Mouse (Mus musculus): ENCODE results near the gene Slc25a25. TPM values are rescaled to one million over a fixed set of nuclear protein-coding genes. Genes with fewer than 3 reads are reported as not detected.

Slc25a25 gene
- polyA plus RNA-seq, 2 experiments = 12.7 to 17.4 TPM

DNA sequence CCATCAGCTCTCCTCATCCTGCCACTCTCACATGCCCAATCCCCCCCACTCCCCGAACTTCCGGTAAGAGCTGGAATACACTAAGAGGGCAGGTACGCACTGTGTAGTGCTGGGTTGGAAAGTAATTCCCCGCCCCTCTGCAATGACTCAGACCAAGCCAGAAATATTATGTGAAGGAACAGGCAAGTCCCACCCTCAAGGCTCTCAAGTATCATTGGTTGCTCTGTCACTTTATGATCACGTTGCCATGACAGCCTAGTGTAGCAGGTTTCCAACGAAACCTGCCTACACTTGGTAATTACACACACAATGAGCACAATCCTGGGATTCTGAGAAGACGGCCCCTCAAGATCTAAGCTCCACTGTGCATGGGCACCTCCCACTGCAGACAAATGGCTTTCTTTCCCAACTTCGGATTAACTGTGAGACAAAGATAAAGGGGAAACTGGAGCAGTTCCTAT lies 23.0 kb downstream of the Slc25a25 start:
- no peaks in the 10 kb centered on the region for H3K36me3 ChIP-seq (ENCODE audit: control insufficient read depth, insufficient read depth, low read length)
- H3K4me1 ChIP-seq (ENCODE audit: control insufficient read depth, insufficient read depth, low read length) = peaks cover 49% of the 10 kb centered on the region
- H3K27ac ChIP-seq (replicated peaks; ENCODE audit: low read depth, low read length) = peak overlapping the region; percentile 58
- no peaks in the 10 kb centered on the region for H3K9me3 ChIP-seq (ENCODE audit: control insufficient read depth, low read length)
- no peaks in the 10 kb centered on the region for H3K27me3 ChIP-seq (ENCODE audit: control insufficient read depth, insufficient read depth, low read length)
- ATAC-seq (ENCODE audit: low FRiP score, low read depth) (peak; percentile 69), DNase-seq (ENCODE audit: low spot score) (peak; percentile 84)
- H3K9ac ChIP-seq (ENCODE audit: low read depth, low read length, severe bottlenecking) = no peak overlapping the region
- no peak overlapping the region for H3K4me3 ChIP-seq (replicated peaks; ENCODE audit: low read length)
- peak overlapping the region; percentile 25 for H3K4me2 ChIP-seq (replicated peaks; ENCODE audit: low read depth, low read length, severe bottlenecking)
- no peak for TF ChIP-seq POLR2A (IDR thresholded peaks at IDR 0.05; ENCODE audit: borderline replicate concordance, extremely low read depth, insufficient read depth, insufficient read length)
- WGBS = 29% methylated on average over 8 of the region's 8 CpGs

- ATAC-seq (ENCODE audit: low FRiP score, low read depth) = no peak
- Histone ChIP-seq H3K27ac (replicated peaks; ENCODE audit: low read depth, low read length) (no peak overlapping the region), H3K9ac (ENCODE audit: low read depth, low read length, severe bottlenecking) (no peak overlapping the region)
Observed at GRCm38 (mm10) chr2:32427720-32428119, 23.5 kb downstream of the Slc25a25 start.

DNA sequence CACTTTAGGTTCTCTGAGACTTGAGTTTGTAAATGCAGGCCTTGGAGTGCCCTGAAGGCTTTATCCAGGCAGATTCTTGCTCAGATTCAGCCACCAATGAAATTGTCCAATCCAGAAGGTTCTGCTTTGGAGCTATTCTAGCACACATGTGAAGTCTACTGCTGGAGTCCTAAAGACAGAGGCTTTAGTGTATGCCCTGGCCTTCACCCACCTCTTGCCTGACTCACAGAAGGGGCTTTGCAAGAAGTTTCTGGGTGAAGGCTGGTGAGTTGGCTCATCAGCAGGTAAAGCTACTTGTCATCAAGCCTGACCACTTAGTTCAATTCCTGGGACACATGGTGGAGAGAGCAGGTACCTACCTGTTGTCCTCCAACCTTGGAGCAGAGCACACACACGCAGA lies 25.1 kb downstream of the Slc25a25 start:
- DNase-seq (ENCODE audit: low spot score) (no peak), ATAC-seq (ENCODE audit: low FRiP score, low read depth) (no peak)
- peaks cover 54% of the 10 kb centered on the region for H3K4me1 ChIP-seq (ENCODE audit: control insufficient read depth, insufficient read depth, low read length)
- H3K36me3 ChIP-seq (ENCODE audit: control insufficient read depth, insufficient read depth, low read length) = peaks cover 4% of the 10 kb centered on the region
- no peak overlapping the region for H3K27ac ChIP-seq (replicated peaks; ENCODE audit: low read depth, low read length)
- WGBS = 81% methylated on average over 1 of the region's 1 CpGs
- TF ChIP-seq POLR2A (IDR thresholded peaks at IDR 0.05; ENCODE audit: borderline replicate concordance, extremely low read depth, insufficient read depth, insufficient read length) = no peak
- no peaks in the 10 kb centered on the region for H3K27me3 ChIP-seq (ENCODE audit: control insufficient read depth, insufficient read depth, low read length)
- no peak overlapping the region for H3K4me2 ChIP-seq (replicated peaks; ENCODE audit: low read depth, low read length, severe bottlenecking)
- no peaks in the 10 kb centered on the region for H3K9me3 ChIP-seq (ENCODE audit: control insufficient read depth, low read length)
- H3K9ac ChIP-seq (ENCODE audit: low read depth, low read length, severe bottlenecking) = no peak overlapping the region
- H3K4me3 ChIP-seq (replicated peaks; ENCODE audit: low read length) = no peak overlapping the region

More at GRCm38 (mm10) chr2:32427720-32428119, 23.5 kb downstream of the Slc25a25 start:
- Histone ChIP-seq H3K4me2 (replicated peaks; ENCODE audit: low read depth, low read length, severe bottlenecking) (0 out of 2 replicates have a peak overlapping the region, but pooled peaks have one; percentile 25), H3K36me3 (ENCODE audit: control insufficient read depth, insufficient read depth, low read length) (no peaks in the 10 kb centered on the region), H3K4me3 (replicated peaks; ENCODE audit: low read length) (no peak overlapping the region), H3K4me1 (ENCODE audit: control insufficient read depth, insufficient read depth, low read length) (peaks cover 54% of the 10 kb centered on the region), H3K9me3 (ENCODE audit: control insufficient read depth, low read length) (no peaks in the 10 kb centered on the region), H3K27me3 (ENCODE audit: control insufficient read depth, insufficient read depth, low read length) (no peaks in the 10 kb centered on the region)
- DNase-seq (ENCODE audit: low spot score) = no peak
- no peak for TF ChIP-seq POLR2A (IDR thresholded peaks at IDR 0.05; ENCODE audit: borderline replicate concordance, extremely low read depth, insufficient read depth, insufficient read length)
- 65% methylated on average over 5 of the region's 5 CpGs for WGBS

DNA sequence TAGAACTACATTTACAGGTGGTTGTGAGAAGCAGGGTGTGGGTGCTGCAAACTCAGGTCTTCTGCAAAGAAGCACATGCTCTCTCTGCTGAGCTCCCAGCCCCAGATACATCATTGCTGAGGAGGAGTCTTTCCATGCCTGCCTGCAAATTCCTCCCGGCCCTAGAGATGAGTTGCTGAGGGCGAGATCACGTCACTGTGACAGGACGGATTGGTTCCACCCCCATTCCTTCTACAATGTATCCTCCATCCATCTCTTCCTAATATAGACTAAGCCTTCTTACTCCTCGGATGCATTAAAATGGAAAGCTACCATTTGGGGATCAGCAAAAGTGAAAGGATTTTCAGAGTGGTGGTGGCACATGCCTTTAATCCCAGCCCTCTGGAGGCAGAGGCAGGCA lies 25.7 kb downstream of the Slc25a25 start:
- Histone ChIP-seq H3K36me3 (ENCODE audit: control insufficient read depth, insufficient read depth, low read length) (peaks cover 10% of the 10 kb centered on the region), H3K27me3 (ENCODE audit: control insufficient read depth, insufficient read depth, low read length) (no peaks in the 10 kb centered on the region), H3K4me2 (replicated peaks; ENCODE audit: low read depth, low read length, severe bottlenecking) (no peak overlapping the region), H3K9ac (ENCODE audit: low read depth, low read length, severe bottlenecking) (no peak overlapping the region), H3K4me3 (replicated peaks; ENCODE audit: low read length) (no peak overlapping the region), H3K9me3 (ENCODE audit: control insufficient read depth, low read length) (no peaks in the 10 kb centered on the region), H3K27ac (replicated peaks; ENCODE audit: low read depth, low read length) (no peak overlapping the region), H3K4me1 (ENCODE audit: control insufficient read depth, insufficient read depth, low read length) (peaks cover 53% of the 10 kb centered on the region)
- no peak for TF ChIP-seq POLR2A (IDR thresholded peaks at IDR 0.05; ENCODE audit: borderline replicate concordance, extremely low read depth, insufficient read depth, insufficient read length)
- DNase-seq (ENCODE audit: low spot score) (no peak), ATAC-seq (ENCODE audit: low FRiP score, low read depth) (no peak)
- WGBS = 73% methylated on average over 5 of the region's 5 CpGs

GRCm38 (mm10) chr2:32424796-32425195 lies 26.4 kb downstream of the Slc25a25 start:
- WGBS = 35% methylated on average over 3 of the region's 3 CpGs
- Histone ChIP-seq H3K4me1 (ENCODE audit: control insufficient read depth, insufficient read depth, low read length) (peaks cover 45% of the 10 kb centered on the region), H3K4me2 (replicated peaks; ENCODE audit: low read depth, low read length, severe bottlenecking) (no peak overlapping the region), H3K9ac (ENCODE audit: low read depth, low read length, severe bottlenecking) (no peak overlapping the region), H3K27ac (replicated peaks; ENCODE audit: low read depth, low read length) (peak overlapping the region; percentile 67; the same call in 1 of the 2 replicates), H3K27me3 (ENCODE audit: control insufficient read depth, insufficient read depth, low read length) (no peaks in the 10 kb centered on the region), H3K4me3 (replicated peaks; ENCODE audit: low read length) (no peak overlapping the region), H3K36me3 (ENCODE audit: control insufficient read depth, insufficient read depth, low read length) (peaks cover 17% of the 10 kb centered on the region), H3K9me3 (ENCODE audit: control insufficient read depth, low read length) (no peaks in the 10 kb centered on the region)
- no peak for TF ChIP-seq POLR2A (IDR thresholded peaks at IDR 0.05; ENCODE audit: borderline replicate concordance, extremely low read depth, insufficient read depth, insufficient read length)
- ATAC-seq (ENCODE audit: low FRiP score, low read depth) (no peak), DNase-seq (ENCODE audit: low spot score) (no peak)

All from limb, embryonic 14.5 days (tissue).